Mouse (Mus musculus) neural tube, embryonic 12.5 days (tissue): ENCODE measurements around the gene Cltb. TPM values are rescaled to one million over a fixed set of nuclear protein-coding genes. Genes with fewer than 3 reads are reported as not detected.

Experiments used
- ATAC-seq: fragments of 200-750 bp; cut with Nextera tagmentation; 2 replicates; pipeline ENCODE4 v1.8.0; 2017; ENCODE audit warnings: low read depth, mild to moderate bottlenecking, moderate TSS enrichment, moderate library complexity; ENCODE audit not compliant: low FRiP score
- H3K27ac ChIP-seq: fragments of 300-500 bp; sonication (generic); 2 replicates; pipeline ENCODE4 v1.5.1; 2016
- H3K27me3 ChIP-seq: fragments of 300-500 bp; sonication (generic); replicated peaks from 2 replicates; pipeline ENCODE4 v1.6.1; 2016; ENCODE audit warnings: mild to moderate bottlenecking
- H3K36me3 ChIP-seq: fragments of 300-500 bp; sonication (generic); 2 replicates; pipeline ENCODE4 v1.6.1; 2016; ENCODE audit warnings: mild to moderate bottlenecking
- H3K4me1 ChIP-seq: fragments of 300-500 bp; sonication (generic); 2 replicates; pipeline ENCODE4 v1.6.1; 2016
- H3K4me2 ChIP-seq: fragments of 300-500 bp; sonication (generic); replicated peaks from 2 replicates; pipeline ENCODE4 v1.6.1; 2016; ENCODE audit warnings: mild to moderate bottlenecking
- H3K4me3 ChIP-seq: fragments of 300-500 bp; sonication (generic); 2 replicates; pipeline ENCODE4 v1.5.1; 2016
- H3K9ac ChIP-seq: fragments of 300-500 bp; sonication (generic); 2 replicates; pipeline ENCODE4 v1.6.1; 2016; ENCODE audit warnings: mild to moderate bottlenecking
- H3K9me3 ChIP-seq: fragments of 300-500 bp; sonication (generic); 2 replicates; pipeline ENCODE4 v1.6.1; 2016; ENCODE audit warnings: mild to moderate bottlenecking
- WGBS: fragments of 180-500 bp; shearing (Covaris S2); methylation state at CpG from one replicate; pipeline ENCODE4 v1.1.7; 2016; 5-methylcytosine and 5-hydroxymethylcytosine counted together
- microRNA-seq: library from miRNA; unstranded; fragments of <30 nt; microRNA quantifications from one replicate; pipeline ENCODE4, GENCODE M21; 2017
- polyA plus RNA-seq: library from polyadenylated mRNA; unstranded; fragments of >200 nt; fragmentation: Nextera tagmentation; extraction: Ambion mirVana; gene quantifications from 2 replicates; pipeline ENCODE4 v1.2.1, GENCODE M21; 2016

Cltb gene
- polyA plus RNA-seq, 1 experiment from 2014 or later = 68.9 TPM

DNA sequence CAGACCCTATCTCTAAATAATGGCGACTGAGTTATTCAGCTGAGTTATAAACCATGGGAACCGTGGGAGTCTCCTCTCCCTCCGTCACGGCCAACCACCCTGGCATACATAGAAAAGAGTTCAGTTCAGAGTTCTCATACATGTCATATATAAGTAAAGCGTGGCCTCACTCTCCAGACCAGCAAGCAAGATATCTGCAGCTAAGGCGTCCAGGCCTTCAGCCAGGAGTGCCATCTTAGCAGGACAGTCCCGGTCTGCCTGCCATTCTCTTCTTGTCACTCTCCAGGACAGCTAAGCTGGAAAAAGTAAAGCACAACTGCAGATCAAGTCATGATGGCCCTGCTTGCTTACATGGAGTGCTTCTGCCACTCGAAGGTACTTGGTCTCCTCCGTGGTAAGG, 55.0 kb downstream of the Cltb start:
- no peak overlapping the region for H3K4me2 ChIP-seq
- H3K27ac ChIP-seq = no peak overlapping the region
- no peak overlapping the region for H3K9ac ChIP-seq
- no peaks in the 10 kb centered on the region for H3K27me3 ChIP-seq
- H3K4me1 ChIP-seq = no peaks in the 10 kb centered on the region
- no peak for ATAC-seq
- no peak overlapping the region for H3K4me3 ChIP-seq
- H3K9me3 ChIP-seq = no peaks in the 10 kb centered on the region
- peaks cover 95% of the 10 kb centered on the region for H3K36me3 ChIP-seq
- 95% methylated on average over 9 of the region's 9 CpGs for WGBS

DNA sequence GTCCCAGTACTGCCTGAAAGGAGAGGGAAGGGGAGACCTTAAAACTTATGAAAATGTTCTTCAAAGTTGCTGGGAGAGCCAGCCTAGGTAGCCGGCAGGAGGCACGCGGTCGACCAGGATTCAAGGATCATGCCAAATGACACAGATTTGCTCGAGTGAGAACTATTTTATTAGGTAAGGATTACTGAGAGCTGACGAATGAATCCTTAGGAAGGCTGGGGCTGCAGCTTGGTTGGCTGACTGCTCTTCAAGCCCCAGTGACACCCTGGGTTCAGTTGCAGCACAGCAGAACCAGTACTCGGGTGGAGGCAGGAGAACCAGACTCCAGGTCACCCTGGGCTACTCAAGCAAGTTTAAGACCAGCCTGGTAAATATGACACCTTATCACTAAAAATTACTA, 63.1 kb downstream of the Cltb start:
- no peak overlapping the region for H3K27ac ChIP-seq
- no peak overlapping the region for H3K4me3 ChIP-seq
- no peaks in the 10 kb centered on the region for H3K4me1 ChIP-seq
- no peak overlapping the region for H3K4me2 ChIP-seq
- no peak for ATAC-seq
- no peaks in the 10 kb centered on the region for H3K9me3 ChIP-seq
- 88% methylated on average over 7 of the region's 7 CpGs for WGBS
- peaks cover 61% of the 10 kb centered on the region for H3K36me3 ChIP-seq
- H3K27me3 ChIP-seq = no peaks in the 10 kb centered on the region
- no peak overlapping the region for H3K9ac ChIP-seq

Small RNAs within 50 kb of the gene (microRNA-seq; reads per million reads assigned to microRNA genes)
- not detected for gene Gm24195

Other genes starting within 250 kb of the Cltb start
- 13.6 and 15.4 TPM in 2 replicates for gene Cplx2, start 240.0 kb downstream of the Cltb start, polyA plus RNA-seq
- gene Thoc3, start 142.5 kb downstream of the Cltb start, polyA plus RNA-seq = 119 and 136 TPM in 2 replicates
- 18.2 and 20.3 TPM in 2 replicates for gene Simc1, start 107.6 kb downstream of the Cltb start, polyA plus RNA-seq
- 239 and 254 TPM in 2 replicates for gene 4833439L19Rik, start 45.9 kb downstream of the Cltb start, polyA plus RNA-seq
- gene Arl10, start 36.3 kb downstream of the Cltb start, polyA plus RNA-seq = 50.2 and 53.3 TPM in 2 replicates
- 58.0 and 66.2 TPM in 2 replicates for gene Nop16, start 21.3 kb downstream of the Cltb start, polyA plus RNA-seq
- gene Higd2a, start 21.1 kb downstream of the Cltb start, polyA plus RNA-seq = 172 and 180 TPM in 2 replicates
- 77.1 and 86.9 TPM in 2 replicates for gene Faf2, start 10.4 kb upstream of the Cltb start, polyA plus RNA-seq
- gene Rnf44, start 82.6 kb upstream of the Cltb start, polyA plus RNA-seq = 105 and 116 TPM in 2 replicates
- gene Cdhr2, start 90.1 kb upstream of the Cltb start, polyA plus RNA-seq = 0.09 and 0.15 TPM in 2 replicates
- 29.5 and 37.6 TPM in 2 replicates for gene Gprin1, start 138.5 kb upstream of the Cltb start, polyA plus RNA-seq
- 3.6 and 4.2 TPM in 2 replicates for gene Sncb, start 155.3 kb upstream of the Cltb start, polyA plus RNA-seq
- not detected in 2 replicates for gene Eif4e1b, start 172.7 kb upstream of the Cltb start, polyA plus RNA-seq
- 53.3 and 59.0 TPM in 2 replicates for gene Tspan17, start 178.0 kb upstream of the Cltb start, polyA plus RNA-seq